Mouse (Mus musculus) CH12.LX (cell line): ENCODE data around the gene Vps45.

Experiments used
- EP300 ChIP-seq: IDR thresholded peaks from 2 replicates; pipeline ENCODE4 v1.6.1; 2011; ENCODE audit warnings: low read length, improper control_type of control experiment
- POLR2A ChIP-seq: IDR thresholded peaks from 2 replicates; pipeline ENCODE4 v1.6.1; 2011; ENCODE audit warnings: low read depth, mild to moderate bottlenecking, improper control_type of control experiment, low read length

DNA sequence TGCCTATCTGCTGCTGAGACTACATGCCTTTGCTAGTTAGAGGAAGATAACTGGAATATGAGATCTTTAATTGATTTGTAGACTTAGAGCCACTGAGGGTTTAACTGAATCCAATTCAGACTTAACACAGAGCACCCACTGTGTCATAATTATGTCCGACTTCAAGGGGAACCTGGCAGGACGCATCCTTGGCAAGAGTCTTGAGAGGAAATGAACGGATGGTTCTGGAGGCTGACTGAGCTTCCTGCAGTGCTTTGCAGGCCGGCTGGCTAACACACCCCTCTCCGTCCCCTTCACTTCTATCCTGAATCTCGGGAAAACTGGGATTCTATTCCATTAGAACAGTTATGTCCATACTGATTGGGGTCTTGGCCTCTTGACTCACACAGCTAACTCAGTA lies 49.8 kb downstream of the Vps45 start:
- TF ChIP-seq POLR2A: no peak
- TF ChIP-seq EP300: no peak
